In the genomic region with DNA sequence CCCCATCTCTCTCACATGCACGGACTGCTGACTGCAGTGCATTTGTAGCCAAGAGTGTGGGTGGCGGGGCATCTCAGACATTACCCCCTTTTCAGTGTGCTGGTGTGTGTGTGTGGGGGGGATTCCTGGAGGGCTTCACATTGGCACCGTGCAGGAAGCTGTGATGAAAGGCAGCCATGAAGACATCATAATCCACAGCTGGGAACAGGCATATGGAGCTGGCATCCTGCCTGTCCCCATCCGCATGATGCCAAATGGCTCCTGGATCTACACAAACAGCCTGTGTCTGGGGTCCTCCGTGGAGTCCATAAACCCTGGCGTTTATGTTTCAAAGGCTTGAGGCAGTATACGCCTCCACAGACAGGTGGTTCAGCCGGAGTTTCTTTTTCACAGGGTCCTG, we compare ENCODE assay signal across 12 mouse cellular contexts.
A peak's percentile ranks its signal among the peaks of the same experiment; 100 is the strongest.
DNase-seq lines count a peak whose midpoint lies in the region; ATAC-seq lines count a peak whose summit lies in the region.
"Had no signal": no experiment of that assay in that cellular context is flagged by ENCODE, and none has a peak within 500 bp of the region (broad histone marks: within the 10 kb centered on the region; RNA-seq: fewer than 3 reads in every experiment).

No protein-coding gene starts in this region.

- H3K27ac ChIP-seq in hindbrain, embryonic 15.5 days (replicated peaks) = no peak overlapping the region
- H3K27ac ChIP-seq in midbrain, embryonic 11.5 days (ENCODE audit: low read depth, low read length) = no peak overlapping the region
- H3K27ac ChIP-seq: heart, embryonic 10.5 days; layer of hippocampus, adult 2 months; macrophage had no signal

- DNase-seq in cerebellum, postnatal 10 days = peak; percentile 71 to 83
- DNase-seq in cerebellum, adult 11-12 months = no peak
- DNase-seq in left cerebral cortex, postnatal 14 days (ENCODE audit: low spot score in 2 of 2) = peak; percentile 51 to 78
- no peak for DNase-seq in left cerebral cortex, postnatal 36 days (ENCODE audit: low spot score in 2 of 2)
- DNase-seq in midbrain, embryonic 11.5 days (ENCODE audit: low spot score, missing footprints) = peak; percentile 84
- no peak for DNase-seq in spleen, postnatal 36 days (ENCODE audit: low spot score in 2 of 2)
- DNase-seq in ovary, postnatal 36 days (ENCODE audit: low spot score) = no peak
- DNase-seq: cerebellum, adult 18-20 months had no signal

- peak; percentile 63; the same call in 1 of the 2 replicates for ATAC-seq in hindbrain, embryonic 15.5 days (ENCODE audit: low FRiP score, low read depth)
- no peak for ATAC-seq in midbrain, embryonic 11.5 days (ENCODE audit: low FRiP score)

- H3K27me3 ChIP-seq in hindbrain, embryonic 15.5 days = no peaks in the 10 kb centered on the region
- no peaks in the 10 kb centered on the region for H3K27me3 ChIP-seq in midbrain, embryonic 11.5 days (ENCODE audit: control insufficient read depth, insufficient read depth, low read length)

- no peaks in the 10 kb centered on the region for H3K36me3 ChIP-seq in hindbrain, embryonic 15.5 days
- no peaks in the 10 kb centered on the region for H3K36me3 ChIP-seq in midbrain, embryonic 11.5 days (ENCODE audit: control insufficient read depth, insufficient read depth, low read length)
- H3K36me3 ChIP-seq: heart, embryonic 10.5 days had no signal

- peaks cover 31% of the 10 kb centered on the region for H3K4me1 ChIP-seq in hindbrain, embryonic 15.5 days (replicated peaks)
- peaks cover 17% of the 10 kb centered on the region for H3K4me1 ChIP-seq in midbrain, embryonic 11.5 days (ENCODE audit: control insufficient read depth, insufficient read depth, low read length)

- H3K9ac ChIP-seq in hindbrain, embryonic 15.5 days = no peak overlapping the region
- H3K9ac ChIP-seq in midbrain, embryonic 11.5 days (ENCODE audit: low read length) = no peak overlapping the region

- no peaks in the 10 kb centered on the region for H3K9me3 ChIP-seq in hindbrain, embryonic 15.5 days
- H3K9me3 ChIP-seq in midbrain, embryonic 11.5 days (ENCODE audit: control insufficient read depth, low read length) = no peaks in the 10 kb centered on the region
- H3K9me3 ChIP-seq: heart, embryonic 10.5 days had no signal

- WGBS in hindbrain, embryonic 15.5 days = 50% methylated on average over 8 of the region's 8 CpGs
- 84% methylated on average over 8 of the region's 8 CpGs for WGBS in midbrain, embryonic 11.5 days

- intact Hi-C loops in left cerebral cortex, postnatal 14 days (cut with DNase I) = no loop called here
- intact Hi-C loops in left cerebral cortex, postnatal 36 days (cut with DNase I) = no loop called here

- no peak overlapping the region for H3K4me3 ChIP-seq in hindbrain, embryonic 15.5 days
- H3K4me3 ChIP-seq in midbrain, embryonic 11.5 days (ENCODE audit: low read depth, low read length) = no peak overlapping the region
- H3K4me3 ChIP-seq: heart, embryonic 10.5 days; layer of hippocampus, adult 2 months had no signal

- H3K4me2 ChIP-seq in hindbrain, embryonic 15.5 days = no peak overlapping the region
- H3K4me2 ChIP-seq in midbrain, embryonic 11.5 days = no peak overlapping the region

Comparison
In these comparisons a context has a peak if more than half of its experiments do, and no peak if none do; other contexts are left out.
1. DNase-seq: peak in cerebellum, postnatal 10 days (2 of 2), left cerebral cortex, postnatal 14 days (2 of 2) and midbrain, embryonic 11.5 days (single experiment); none in cerebellum, adult 11-12 months (single experiment), left cerebral cortex, postnatal 36 days (0 of 2), spleen, postnatal 36 days (0 of 2) and ovary, postnatal 36 days (single experiment).